Mouse (Mus musculus) fat pad, adult 2 months (tissue): ENCODE results near the gene Arid4b.
"Not testable (repeated sequence)": the region's sequence is repeated elsewhere in the genome, so short reads cannot be mapped to it uniquely, and the experiment has no call there.

Source experiments
- DNase-seq: peaks from one replicate; pipeline ENCODE4 v3.0.0-alpha.2; 2011; ENCODE audit warnings: low read depth, low spot score; ENCODE audit errors: extremely low read depth

Gene Arid4b

DNA sequence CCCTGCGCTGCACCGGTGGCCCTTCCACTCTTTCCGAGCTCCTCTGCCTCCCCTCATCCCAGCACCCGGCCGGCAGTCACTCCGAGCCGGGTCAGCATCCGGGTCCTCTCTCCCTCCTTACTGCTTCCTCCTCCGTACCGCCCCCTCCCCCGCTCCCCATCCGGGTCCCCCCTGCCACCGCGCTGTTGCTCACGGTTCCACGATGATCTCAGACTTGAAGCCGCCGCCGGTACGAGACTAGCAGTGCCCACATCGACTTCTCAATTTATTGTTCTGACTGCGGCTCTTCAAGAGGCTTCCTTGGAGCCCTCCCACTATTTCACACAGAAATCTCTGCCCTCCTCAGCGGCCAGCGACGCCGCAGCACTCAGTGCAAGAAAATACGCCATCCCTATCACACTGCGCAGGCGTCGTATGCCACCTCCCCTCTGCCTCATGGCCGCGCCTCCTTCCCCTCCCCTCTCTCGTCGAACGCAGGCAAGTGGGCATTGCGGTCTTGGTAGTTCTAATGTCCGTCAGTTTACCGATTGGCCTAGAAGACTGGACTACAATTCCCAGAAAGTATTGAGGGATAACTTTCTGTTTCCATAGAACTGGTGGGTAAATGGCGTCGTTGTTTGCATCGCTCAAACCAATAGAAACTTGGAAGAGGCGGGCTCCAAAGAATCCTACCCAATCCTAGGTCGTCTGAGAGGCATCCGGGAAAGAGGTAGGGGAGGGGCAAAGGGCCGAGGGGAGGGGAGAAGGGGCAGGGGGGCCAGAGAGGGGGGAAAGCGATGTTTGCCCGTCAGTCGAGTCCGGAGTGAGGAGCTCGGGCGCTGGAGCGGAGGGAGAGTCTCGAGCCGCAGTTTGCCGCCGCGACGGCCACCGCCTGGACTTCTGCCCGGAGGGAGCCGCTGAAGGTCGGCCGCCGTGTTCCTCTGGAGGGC is at the start of gene Arid4b, which contains the start of gene Ggps1:
Gene Arid4b (plus strand): TSS at position 220 of the 929 bp plus-strand sequence.
Gene Ggps1 (minus strand): TSS at position 476 of the 929 bp plus-strand sequence.
- DNase-seq = peak; percentile 98

GRCm38 (mm10) chr13:14014001-14014400 is 49.0 kb upstream of the Arid4b start:
- no peak for DNase-seq

DNA sequence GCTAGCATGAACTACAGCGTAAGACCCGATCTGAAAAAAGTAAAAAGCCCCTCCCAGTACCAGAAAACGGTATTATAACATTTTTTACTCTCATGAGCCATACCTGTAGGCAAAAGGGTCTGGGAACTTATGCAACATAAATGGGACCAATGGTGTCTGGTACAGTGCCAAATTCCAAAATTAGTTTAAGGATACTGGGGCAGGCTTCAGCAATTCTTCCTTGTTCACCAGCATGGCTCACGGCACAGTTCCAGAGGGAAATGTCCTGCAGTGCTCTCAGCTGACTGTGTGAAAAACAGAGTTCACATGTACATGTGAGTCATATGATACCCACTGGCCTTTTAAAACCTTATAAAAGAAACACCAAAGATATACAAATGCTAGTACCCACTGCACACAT is 48.5 kb upstream of the Arid4b start:
- no peak for DNase-seq

DNA sequence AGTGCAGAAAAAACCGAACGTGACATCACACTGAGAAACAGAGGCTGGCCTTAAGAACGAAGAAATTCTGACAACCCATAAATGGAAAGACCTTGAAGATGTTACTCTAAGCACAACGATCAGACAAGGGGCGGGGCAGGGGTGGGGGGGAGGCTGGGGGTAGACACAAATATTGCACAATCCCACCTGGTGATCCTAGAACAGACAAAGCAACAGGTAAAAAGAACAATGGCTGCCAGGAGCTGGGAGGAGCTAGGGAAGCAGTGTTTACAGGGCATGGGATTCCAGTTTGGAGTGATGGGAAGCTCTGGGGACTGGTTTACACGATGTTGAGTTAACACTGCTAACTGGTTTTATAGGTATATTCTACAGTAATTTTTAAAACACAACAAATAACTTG is 47.4 kb upstream of the Arid4b start:
- DNase-seq = no peak

DNA sequence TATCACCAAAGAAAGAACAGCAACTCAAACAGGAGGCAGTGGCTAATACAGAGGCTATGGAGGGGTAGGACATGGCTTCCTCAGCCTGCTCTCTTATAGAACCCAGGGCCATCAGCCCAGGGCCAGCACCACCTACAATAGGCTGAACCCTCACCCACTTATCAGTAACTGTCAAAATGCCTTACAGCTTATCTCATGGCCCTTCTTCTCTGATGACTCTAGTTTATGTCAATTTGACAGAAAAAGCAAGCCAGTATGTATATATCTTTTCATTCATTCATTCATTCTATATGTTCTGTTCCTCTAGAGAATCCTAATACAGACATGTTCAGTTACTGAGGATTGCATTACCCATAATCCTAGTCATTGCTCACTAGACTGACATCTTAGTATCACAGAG is 44.7 kb upstream of the Arid4b start:
- no peak for DNase-seq

DNA sequence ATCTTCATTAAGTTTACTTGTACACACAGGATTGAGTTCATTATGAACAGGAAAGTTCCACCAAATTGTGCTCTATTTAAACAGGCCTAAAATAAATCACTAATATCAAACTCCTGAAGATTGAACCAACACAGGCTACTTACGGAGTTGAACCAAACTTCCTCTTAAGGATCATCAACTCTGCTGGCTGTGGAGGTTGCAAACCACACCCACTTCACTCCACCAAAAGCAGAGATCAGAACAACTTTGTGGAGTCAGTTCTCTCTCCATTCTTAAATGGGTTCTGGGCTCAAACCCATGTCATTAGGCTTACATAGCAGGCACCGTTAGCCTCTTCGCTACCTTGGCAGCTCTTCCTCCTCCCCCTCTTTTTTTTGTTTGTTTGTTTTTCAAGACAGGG is 44.2 kb upstream of the Arid4b start:
- DNase-seq = no peak

- DNase-seq = not testable (repeated sequence)
Measured at GRCm38 (mm10) chr13:14021417-14021816, 41.6 kb upstream of the Arid4b start.

- no peak for DNase-seq
Measured at GRCm38 (mm10) chr13:14025554-14025953, 37.5 kb upstream of the Arid4b start.

GRCm38 (mm10) chr13:14026154-14026820 is 36.7 kb upstream of the Arid4b start:
- DNase-seq = no peak

DNA sequence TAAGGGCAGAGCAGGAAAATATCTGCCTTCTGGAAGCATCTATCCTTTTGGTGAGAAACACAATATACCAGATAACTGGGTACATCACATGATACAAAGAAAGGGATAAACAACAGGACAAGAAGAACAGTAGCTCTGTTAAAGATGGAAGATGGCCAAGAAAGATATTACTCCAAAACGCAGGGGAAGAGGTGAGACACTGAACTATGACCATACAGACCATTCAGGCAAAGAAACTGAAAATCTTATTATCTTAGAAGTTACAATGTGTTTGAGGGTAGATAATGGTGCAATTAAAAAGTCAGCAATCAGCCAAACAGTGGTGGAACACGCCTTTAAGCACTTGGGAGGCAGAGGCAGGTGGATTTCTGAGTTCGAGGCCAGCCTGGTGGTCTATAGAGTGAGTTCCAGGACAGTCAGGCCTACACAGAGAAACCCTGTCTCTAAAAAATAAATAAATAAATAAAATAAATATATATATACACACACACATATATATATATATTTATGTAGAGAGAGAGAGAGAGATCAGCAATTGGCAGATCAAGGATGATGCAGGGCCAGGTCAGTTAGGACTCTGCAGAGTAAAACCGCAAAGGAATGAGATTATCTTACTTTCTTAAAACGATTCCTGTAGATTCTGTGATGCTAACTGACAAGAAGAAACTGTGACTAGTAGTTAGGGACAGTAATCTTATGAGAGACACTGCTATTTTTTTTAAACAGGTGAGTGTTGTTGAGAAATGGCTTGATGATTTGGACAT is 29.5 kb upstream of the Arid4b start:
- DNase-seq = no peak

DNA sequence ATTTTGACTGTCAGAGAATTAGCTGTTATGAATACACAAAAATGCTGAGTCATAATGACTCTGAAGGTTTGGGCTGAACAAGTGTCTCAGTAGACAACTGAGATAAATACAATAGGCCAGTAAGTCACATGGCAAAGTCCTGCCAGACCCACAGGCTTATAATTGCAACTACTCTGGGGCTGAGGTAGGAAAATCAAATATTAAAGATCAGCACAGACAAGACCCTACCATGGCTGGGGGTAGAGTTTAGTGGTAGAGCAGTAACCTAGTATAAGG is 29.0 kb upstream of the Arid4b start:
- no peak for DNase-seq

DNA sequence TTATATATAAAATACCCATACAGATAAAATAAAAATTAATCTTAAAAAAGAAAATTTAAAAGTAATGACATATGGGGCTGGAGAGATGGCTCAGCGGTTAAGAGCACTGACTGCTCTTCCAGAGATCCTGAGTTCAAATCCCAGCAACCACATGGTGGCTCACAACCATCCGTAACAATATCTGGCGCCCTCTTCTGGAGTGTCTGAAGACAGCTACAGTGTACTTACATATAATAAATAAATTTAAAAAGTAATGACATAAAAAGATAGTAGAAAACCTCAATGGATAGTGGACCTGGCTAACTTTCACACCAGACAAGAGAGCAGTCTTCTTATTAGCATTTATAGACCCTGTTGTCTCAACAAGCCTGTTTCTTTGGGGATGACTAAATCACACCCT is 27.7 kb upstream of the Arid4b start:
- DNase-seq = not testable (repeated sequence)

DNA sequence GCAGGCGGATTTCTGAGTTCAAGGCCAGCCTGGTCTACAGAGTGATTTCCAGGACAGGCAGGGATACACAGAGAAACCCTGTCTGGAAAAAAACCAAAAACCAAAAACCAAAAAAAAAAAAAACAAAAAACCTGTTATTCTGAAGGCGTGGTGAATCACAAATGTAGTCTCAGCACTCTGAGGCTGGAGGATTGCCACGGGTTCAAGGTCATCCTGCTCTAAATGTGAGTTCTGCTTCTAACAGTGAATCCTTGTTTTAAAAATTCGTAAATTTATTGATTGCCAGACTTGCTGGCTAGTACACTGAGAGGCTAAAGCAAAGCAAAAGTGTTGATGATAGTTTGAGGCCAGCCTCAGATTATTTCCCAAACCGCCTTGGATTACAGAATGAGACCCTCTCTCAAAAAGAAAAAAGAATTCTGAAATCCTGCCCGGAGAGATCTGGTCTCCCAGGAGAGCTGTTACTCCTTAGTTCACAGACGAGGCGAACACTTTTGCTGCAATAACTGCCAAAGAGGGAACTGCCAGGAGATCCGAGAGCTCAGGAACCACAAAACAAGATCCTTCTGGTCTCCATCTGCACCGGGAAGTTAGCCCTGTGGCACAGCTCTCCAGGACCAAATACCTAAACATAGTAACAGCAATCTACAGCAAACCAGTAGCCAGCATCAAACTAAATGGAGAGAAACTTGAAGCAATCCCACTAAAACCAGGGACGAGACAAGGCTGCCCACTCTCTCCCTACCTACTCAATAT is 27.0 kb upstream of the Arid4b start:
- no peak for DNase-seq

- no peak for DNase-seq
Measured at GRCm38 (mm10) chr13:14038911-14039291, 24.1 kb upstream of the Arid4b start.

- DNase-seq = no peak
Measured at GRCm38 (mm10) chr13:14039292-14039965, 23.6 kb upstream of the Arid4b start, which contains the start of gene Tbce. Tbce (minus strand) TSS chr13:14039638.

- peak; percentile 98 for DNase-seq
Measured at GRCm38 (mm10) chr13:14040186-14040585, 22.8 kb upstream of the Arid4b start.

GRCm38 (mm10) chr13:14043851-14044250 is 19.2 kb upstream of the Arid4b start:
- no peak for DNase-seq

GRCm38 (mm10) chr13:14044521-14044920 is 18.5 kb upstream of the Arid4b start:
- no peak for DNase-seq

GRCm38 (mm10) chr13:14049878-14050277 is 13.2 kb upstream of the Arid4b start:
- DNase-seq = no peak

DNA sequence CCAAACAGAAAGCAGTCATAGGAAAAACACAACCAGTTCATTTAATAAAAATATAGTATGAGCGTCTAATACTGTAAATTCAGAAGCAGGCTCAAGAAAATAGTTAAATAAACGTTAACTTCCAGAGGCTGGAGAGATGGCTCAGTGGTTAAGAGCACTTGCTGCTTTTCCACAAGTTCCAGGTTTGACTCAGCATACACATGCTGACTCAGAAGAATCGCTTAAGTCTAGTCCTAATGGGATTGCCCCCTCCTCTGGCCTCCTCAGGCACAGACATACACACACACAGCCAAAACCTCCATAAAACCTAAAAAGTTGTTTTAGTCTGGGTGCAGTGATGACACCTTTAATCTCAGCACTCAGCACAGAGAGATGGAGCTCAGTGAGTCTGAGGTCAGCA is 6.2 kb upstream of the Arid4b start:
- DNase-seq = no peak
